In genomic region chr8:119779013-119779737, GRCm38 (mm10) we compare ENCODE assay signal across 8 mouse cellular contexts. TPM values are rescaled to one million over a fixed set of nuclear protein-coding genes. Genes with fewer than 3 reads are reported as not detected.
A peak's percentile ranks its signal among the peaks of the same experiment; 100 is the strongest.
DNase-seq lines count a peak whose midpoint lies in the region; ATAC-seq lines count a peak whose summit lies in the region.

No protein-coding gene starts in this region.

- no peak; the same call in 1 of the 2 replicates for ATAC-seq in hindbrain, embryonic 14.5 days (ENCODE audit: low FRiP score)

- peak overlapping the region; percentile 45; the same call in 1 of the 2 replicates for H3K9ac ChIP-seq in hindbrain, embryonic 14.5 days

- peak overlapping the region; percentile 70 for H3K4me2 ChIP-seq in hindbrain, embryonic 14.5 days (replicated peaks)

- H3K9me3 ChIP-seq in hindbrain, embryonic 14.5 days (ENCODE audit: control insufficient read depth, low read length) = no peaks in the 10 kb centered on the region

- H3K4me3 ChIP-seq in hindbrain, embryonic 14.5 days (replicated peaks; ENCODE audit: low read length) = peak overlapping the region; percentile 54; the same call in 1 of the 2 replicates

- peak overlapping the region; percentile 72; the same call in 1 of the 2 replicates for H3K27ac ChIP-seq in hindbrain, embryonic 14.5 days

- H3K4me1 ChIP-seq in hindbrain, embryonic 14.5 days (replicated peaks; ENCODE audit: control insufficient read depth, insufficient read depth, low read length) = peaks cover 17% of the 10 kb centered on the region

- no peaks in the 10 kb centered on the region for H3K27me3 ChIP-seq in hindbrain, embryonic 14.5 days (ENCODE audit: control insufficient read depth, insufficient read depth, low read length)

- no peaks in the 10 kb centered on the region for H3K36me3 ChIP-seq in hindbrain, embryonic 14.5 days (replicated peaks; ENCODE audit: control insufficient read depth, insufficient read depth)

- DNase-seq in WW6 (ENCODE audit: low read depth, low spot score) = peak; percentile 81
- DNase-seq in cerebellum, postnatal 25 days = peak; percentile 83 to 89
- DNase-seq in frontal cortex, postnatal 25 days (ENCODE audit: low spot score in 2 of 2) = peak; percentile 68 to 84
- DNase-seq in hindbrain, embryonic 14.5 days (ENCODE audit: low spot score) = peak; percentile 91
- peak; percentile 73 to 80 for DNase-seq in layer of hippocampus, postnatal 36 days
- DNase-seq in lung, postnatal 36 days = peak; percentile 94
- peak; percentile 87 for DNase-seq in right cerebral cortex, adult 18-20 months
- DNase-seq in urinary bladder, postnatal 14 days (ENCODE audit: low spot score) = peak; percentile 85

- 26% methylated on average over 14 of the region's 14 CpGs for WGBS in hindbrain, embryonic 14.5 days

RNA-seq across cellular contexts. Expression of gene Tldc1, which starts 1.0 kb away (rescaled TPM):
- polyA plus RNA-seq in hindbrain, embryonic 14.5 days (2014; fragmentation: Nextera tagmentation; extraction: Ambion mirVana) = 6.5 and 7.4 TPM in 2 replicates
- total RNA-seq in layer of hippocampus, postnatal 36 days (2021) = 10 to 100 TPM; 15.7 to 18.7 TPM
